Mouse (Mus musculus): ENCODE data around the gene Olfr437. TPM values are rescaled to one million over a fixed set of nuclear protein-coding genes. Genes with fewer than 3 reads are reported as not detected.
"Not testable (repeated sequence)": the region's sequence is repeated elsewhere in the genome, so short reads cannot be mapped to it uniquely, and the experiment has no call there.

The Olfr437 gene
- not detected in 2 replicates for total RNA-seq (2012; rRNA removed)

- in situ Hi-C loops (cut with MboI; ENCODE audit: low sequenced_read_pairs in 2 of 2, unreplicated experiment in 2 of 2) = no loop called here
- Histone ChIP-seq H3K4me3 (ENCODE audit: insufficient read depth in 1 of 2, low read depth in 1 of 2, low read length in 2 of 2, poor library complexity in 1 of 2, severe bottlenecking in 1 of 2) (no peak within 1 kb of the TSS), H3K9me3 (ENCODE audit: control insufficient read depth, insufficient read depth, low read depth, low read length) (no peaks in the 10 kb centered on the region), H3K4me1 (ENCODE audit: control insufficient read depth in 2 of 2, insufficient read depth in 2 of 2, low read length in 2 of 2, poor library complexity in 1 of 2) (no peaks in the 10 kb centered on the region), H3K36me3 (ENCODE audit: control insufficient read depth, insufficient read depth, low read length, poor library complexity, severe bottlenecking) (no peaks in the 10 kb centered on the region), H3K27ac (ENCODE audit: insufficient read depth, low read depth, low read length, poor library complexity, severe bottlenecking) (no peak within 1 kb of the TSS), H3K9ac (ENCODE audit: insufficient read depth, low read depth, low read length, poor library complexity, severe bottlenecking) (no peak within 1 kb of the TSS)
- no peak for DNase-seq (ENCODE audit: low read depth, low spot score)
- TF ChIP-seq HCFC1 (IDR thresholded peaks at IDR 0.05; ENCODE audit: borderline replicate concordance, insufficient read depth, low read length) (no peak), ZC3H11A (IDR thresholded peaks at IDR 0.05; ENCODE audit: borderline replicate concordance, low read depth, low read length) (no peak), MAFK (IDR thresholded peaks at IDR 0.05; ENCODE audit: insufficient read depth, low read depth, low read length) (no peak), CHD2 (IDR thresholded peaks at IDR 0.05; ENCODE audit: low read depth, low read length) (no peak), ZNF384 (IDR thresholded peaks at IDR 0.05; ENCODE audit: low read depth, low read length) (no peak)
Observed at GRCm38 (mm10) chr6:43162982-43163381, at the start of gene Olfr437. Gene Olfr437 (plus strand): TSS chr6:43163282.

GRCm38 (mm10) chr6:43146267-43146666, 16.8 kb upstream of the Olfr437 start, which contains the start of gene Olfr237-ps1:
Gene Olfr237-ps1 (plus strand): TSS chr6:43146567.
- H3K9ac ChIP-seq (ENCODE audit: insufficient read depth, low read depth, low read length, poor library complexity, severe bottlenecking); H3K27ac ChIP-seq (ENCODE audit: insufficient read depth, low read depth, low read length, poor library complexity, severe bottlenecking); H3K36me3 ChIP-seq (ENCODE audit: control insufficient read depth, insufficient read depth, low read length, poor library complexity, severe bottlenecking); H3K4me3 ChIP-seq (ENCODE audit: insufficient read depth in 1 of 2, low read depth in 1 of 2, low read length in 2 of 2, poor library complexity in 1 of 2, severe bottlenecking in 1 of 2); DNase-seq (ENCODE audit: low read depth, low spot score); H3K4me1 ChIP-seq (ENCODE audit: control insufficient read depth in 2 of 2, insufficient read depth in 2 of 2, low read length in 2 of 2, poor library complexity in 1 of 2); H3K9me3 ChIP-seq (ENCODE audit: control insufficient read depth, insufficient read depth, low read depth, low read length); in situ Hi-C loops (cut with MboI; ENCODE audit: low sequenced_read_pairs in 2 of 2, unreplicated experiment in 2 of 2): not testable (repeated sequence)

GRCm38 (mm10) chr6:43159502-43159901, 3.6 kb upstream of the Olfr437 start:
- DNase-seq (ENCODE audit: low read depth, low spot score) = no peak
- no peak overlapping the region for H3K27ac ChIP-seq (ENCODE audit: insufficient read depth, low read depth, low read length, poor library complexity, severe bottlenecking)
- H3K36me3 ChIP-seq (ENCODE audit: control insufficient read depth, insufficient read depth, low read length, poor library complexity, severe bottlenecking) = no peaks in the 10 kb centered on the region
- H3K9me3 ChIP-seq (ENCODE audit: control insufficient read depth, insufficient read depth, low read depth, low read length) = no peaks in the 10 kb centered on the region
- H3K4me3 ChIP-seq (ENCODE audit: insufficient read depth in 1 of 2, low read depth in 1 of 2, low read length in 2 of 2, poor library complexity in 1 of 2, severe bottlenecking in 1 of 2) = no peak overlapping the region
- H3K9ac ChIP-seq (ENCODE audit: insufficient read depth, low read depth, low read length, poor library complexity, severe bottlenecking) = no peak overlapping the region
- TF ChIP-seq CHD2 (IDR thresholded peaks at IDR 0.05; ENCODE audit: low read depth, low read length) = no peak
- no peak for TF ChIP-seq HCFC1 (IDR thresholded peaks at IDR 0.05; ENCODE audit: borderline replicate concordance, insufficient read depth, low read length)
- TF ChIP-seq MAFK (IDR thresholded peaks at IDR 0.05; ENCODE audit: insufficient read depth, low read depth, low read length) = no peak
- TF ChIP-seq ZC3H11A (IDR thresholded peaks at IDR 0.05; ENCODE audit: borderline replicate concordance, low read depth, low read length) = no peak
- no peak for TF ChIP-seq ZNF384 (IDR thresholded peaks at IDR 0.05; ENCODE audit: low read depth, low read length)
- H3K4me1 ChIP-seq (ENCODE audit: control insufficient read depth in 2 of 2, insufficient read depth in 2 of 2, low read length in 2 of 2, poor library complexity in 1 of 2) = no peaks in the 10 kb centered on the region
- in situ Hi-C loops (cut with MboI; ENCODE audit: low sequenced_read_pairs in 2 of 2, unreplicated experiment in 2 of 2) = no loop called here

- Histone ChIP-seq H3K9ac (ENCODE audit: insufficient read depth, low read depth, low read length, poor library complexity, severe bottlenecking) (no peak overlapping the region), H3K9me3 (ENCODE audit: control insufficient read depth, insufficient read depth, low read depth, low read length) (no peaks in the 10 kb centered on the region), H3K27ac (ENCODE audit: insufficient read depth, low read depth, low read length, poor library complexity, severe bottlenecking) (no peak overlapping the region), H3K4me1 (ENCODE audit: control insufficient read depth in 2 of 2, insufficient read depth in 2 of 2, low read length in 2 of 2, poor library complexity in 1 of 2) (no peaks in the 10 kb centered on the region), H3K4me3 (ENCODE audit: insufficient read depth in 1 of 2, low read depth in 1 of 2, low read length in 2 of 2, poor library complexity in 1 of 2, severe bottlenecking in 1 of 2) (no peak overlapping the region), H3K36me3 (ENCODE audit: control insufficient read depth, insufficient read depth, low read length, poor library complexity, severe bottlenecking) (no peaks in the 10 kb centered on the region)
- TF ChIP-seq MAFK (IDR thresholded peaks at IDR 0.05; ENCODE audit: insufficient read depth, low read depth, low read length) (no peak), ZC3H11A (IDR thresholded peaks at IDR 0.05; ENCODE audit: borderline replicate concordance, low read depth, low read length) (no peak), CHD2 (IDR thresholded peaks at IDR 0.05; ENCODE audit: low read depth, low read length) (no peak), ZNF384 (IDR thresholded peaks at IDR 0.05; ENCODE audit: low read depth, low read length) (no peak), HCFC1 (IDR thresholded peaks at IDR 0.05; ENCODE audit: borderline replicate concordance, insufficient read depth, low read length) (no peak)
- DNase-seq (ENCODE audit: low read depth, low spot score) = no peak
- in situ Hi-C loops (cut with MboI; ENCODE audit: low sequenced_read_pairs in 2 of 2, unreplicated experiment in 2 of 2) = no loop called here
Observed at GRCm38 (mm10) chr6:43167246-43167645, 4.2 kb downstream of the Olfr437 start.

- no peak for DNase-seq (ENCODE audit: low read depth, low spot score)
- in situ Hi-C loops (cut with MboI; ENCODE audit: low sequenced_read_pairs in 2 of 2, unreplicated experiment in 2 of 2) = no loop called here
- H3K4me3 ChIP-seq (ENCODE audit: insufficient read depth in 1 of 2, low read depth in 1 of 2, low read length in 2 of 2, poor library complexity in 1 of 2, severe bottlenecking in 1 of 2) = no peak within 1 kb of the TSS
- no peak within 1 kb of the TSS for H3K27ac ChIP-seq (ENCODE audit: insufficient read depth, low read depth, low read length, poor library complexity, severe bottlenecking)
- no peaks in the 10 kb centered on the region for H3K36me3 ChIP-seq (ENCODE audit: control insufficient read depth, insufficient read depth, low read length, poor library complexity, severe bottlenecking)
- H3K4me1 ChIP-seq (ENCODE audit: control insufficient read depth in 2 of 2, insufficient read depth in 2 of 2, low read length in 2 of 2, poor library complexity in 1 of 2) = no peaks in the 10 kb centered on the region
- H3K9me3 ChIP-seq (ENCODE audit: control insufficient read depth, insufficient read depth, low read depth, low read length) = no peaks in the 10 kb centered on the region
- no peak within 1 kb of the TSS for H3K9ac ChIP-seq (ENCODE audit: insufficient read depth, low read depth, low read length, poor library complexity, severe bottlenecking)
- TF ChIP-seq MAFK (IDR thresholded peaks at IDR 0.05; ENCODE audit: insufficient read depth, low read depth, low read length) = no peak
- no peak for TF ChIP-seq CHD2 (IDR thresholded peaks at IDR 0.05; ENCODE audit: low read depth, low read length)
- no peak for TF ChIP-seq ZC3H11A (IDR thresholded peaks at IDR 0.05; ENCODE audit: borderline replicate concordance, low read depth, low read length)
- TF ChIP-seq HCFC1 (IDR thresholded peaks at IDR 0.05; ENCODE audit: borderline replicate concordance, insufficient read depth, low read length) = no peak
- TF ChIP-seq ZNF384 (IDR thresholded peaks at IDR 0.05; ENCODE audit: low read depth, low read length) = no peak
Observed at GRCm38 (mm10) chr6:43171840-43172239, 8.8 kb downstream of the Olfr437 start, which contains the start of gene Olfr13. Gene Olfr13 (plus strand): TSS chr6:43172140.
